Mouse (Mus musculus) forebrain, postnatal 0 days (tissue): ENCODE measurements at regions not wholly inside any gene's neighbourhood (a gene's known extent, or its start where the extent isn't known, plus 50 kb on each side); places are given as distances from the start of the nearest gene placed in this dataset.
A peak's percentile ranks its signal among the peaks of the same experiment; 100 is the strongest.

Experiments used
- ATAC-seq: fragments of 200-750 bp; cut with Nextera tagmentation; 2 replicates; pipeline ENCODE4 v1.8.0; 2017; ENCODE audit warnings: mild to moderate bottlenecking, moderate library complexity
- DNase-seq: peaks from one replicate; pipeline ENCODE4 v3.0.0-alpha.2; 2015
- H3K27ac ChIP-seq: fragments of 300-500 bp; sonication (generic); 2 replicates; pipeline ENCODE4 v1.5.1; 2014; ENCODE audit warnings: low read depth, mild to moderate bottlenecking, antibody characterized with exemption, low read length, moderate library complexity, mixed read lengths
- H3K27me3 ChIP-seq: fragments of 300-500 bp; sonication (generic); 2 replicates; pipeline ENCODE4 v1.6.1; 2014; ENCODE audit warnings: mild to moderate bottlenecking, low read length, mixed read lengths; ENCODE audit not compliant: insufficient read depth
- H3K36me3 ChIP-seq: fragments of 300-500 bp; sonication (generic); 2 replicates; pipeline ENCODE4 v1.6.1; 2014; ENCODE audit warnings: mild to moderate bottlenecking, moderate library complexity; ENCODE audit not compliant: insufficient read depth
- H3K4me1 ChIP-seq: fragments of 300-500 bp; sonication (generic); 2 replicates; pipeline ENCODE4 v1.6.1; 2014; ENCODE audit warnings: antibody characterized with exemption; ENCODE audit not compliant: insufficient read depth
- H3K4me2 ChIP-seq: fragments of 300-500 bp; sonication (generic); 2 replicates; pipeline ENCODE4 v1.6.1; 2014; ENCODE audit warnings: low read depth, mild to moderate bottlenecking, moderate library complexity
- H3K4me3 ChIP-seq: fragments of 300-500 bp; sonication (generic); 2 replicates; pipeline ENCODE4 v1.5.1; 2014; ENCODE audit warnings: low read depth, low read length, mixed read lengths
- H3K9ac ChIP-seq: fragments of 300-500 bp; sonication (generic); 2 replicates; pipeline ENCODE4 v1.6.1; 2014; ENCODE audit warnings: mild to moderate bottlenecking
- H3K9me3 ChIP-seq: fragments of 300-500 bp; sonication (generic); 2 replicates; pipeline ENCODE4 v1.6.1; 2016; ENCODE audit warnings: low read length
- CTCF ChIP-seq: sonication (generic); IDR thresholded peaks from 2 replicates; pipeline ENCODE4 v1.5.1; 2016; ENCODE audit warnings: antibody characterized with exemption, control low read depth, low read depth
- WGBS: fragments of 180-500 bp; shearing (Covaris S2); extraction: QIAGEN DNeasy Blood & Tissue Kit; methylation state at CpG from one replicate; pipeline ENCODE4 v1.1.7; 2014; 5-methylcytosine and 5-hydroxymethylcytosine counted together

GRCm38 (mm10) chr10:60918020-60918419 is 86.6 kb upstream of the Unc5b start:
- Histone ChIP-seq H3K27me3 (no peaks in the 10 kb centered on the region), H3K9ac (no peak overlapping the region), H3K4me2 (no peak overlapping the region), H3K9me3 (no peaks in the 10 kb centered on the region), H3K36me3 (no peaks in the 10 kb centered on the region), H3K4me3 (no peak overlapping the region), H3K27ac (no peak overlapping the region), H3K4me1 (no peaks in the 10 kb centered on the region)
- DNase-seq (no peak), ATAC-seq (no peak)
- 5% methylated on average over 8 of the region's 8 CpGs for WGBS
- no peak for TF ChIP-seq CTCF

GRCm38 (mm10) chr10:60914391-60914790 is 83.0 kb upstream of the Unc5b start:
- Histone ChIP-seq H3K27ac (no peak overlapping the region), H3K9me3 (no peaks in the 10 kb centered on the region), H3K27me3 (no peaks in the 10 kb centered on the region), H3K4me2 (no peak overlapping the region), H3K4me1 (no peaks in the 10 kb centered on the region), H3K36me3 (no peaks in the 10 kb centered on the region), H3K4me3 (no peak overlapping the region), H3K9ac (no peak overlapping the region)
- 45% methylated on average over 7 of the region's 7 CpGs for WGBS
- no peak for TF ChIP-seq CTCF
- no peak for DNase-seq
- no peak for ATAC-seq

- Histone ChIP-seq H3K27me3 (no peaks in the 10 kb centered on the region), H3K4me3 (no peak overlapping the region), H3K27ac (no peak overlapping the region), H3K9me3 (no peaks in the 10 kb centered on the region), H3K4me2 (no peak overlapping the region), H3K36me3 (no peaks in the 10 kb centered on the region), H3K4me1 (no peaks in the 10 kb centered on the region), H3K9ac (no peak overlapping the region)
- ATAC-seq, result peak; percentile 76
- TF ChIP-seq CTCF, result no peak
- DNase-seq, result peak; percentile 58
- 59% methylated on average over 11 of the region's 11 CpGs for WGBS
These were observed 82.1 kb upstream of the Unc5b start for GRCm38 (mm10) chr10:60913456-60913900.

- no peak for TF ChIP-seq CTCF
- Histone ChIP-seq H3K27me3 (no peaks in the 10 kb centered on the region), H3K4me2 (no peak overlapping the region), H3K4me1 (no peaks in the 10 kb centered on the region), H3K9me3 (no peaks in the 10 kb centered on the region), H3K27ac (no peak overlapping the region), H3K36me3 (no peaks in the 10 kb centered on the region), H3K4me3 (no peak overlapping the region), H3K9ac (no peak overlapping the region)
- ATAC-seq (no peak), DNase-seq (no peak)
- WGBS, result 80% methylated on average over 7 of the region's 7 CpGs
These were observed 73.0 kb upstream of the Unc5b start for GRCm38 (mm10) chr10:60904351-60904750.

GRCm38 (mm10) chr10:60900992-60901391 is 69.6 kb upstream of the Unc5b start:
- DNase-seq (no peak), ATAC-seq (no peak)
- TF ChIP-seq CTCF, result no peak
- Histone ChIP-seq H3K9me3 (no peaks in the 10 kb centered on the region), H3K27me3 (no peaks in the 10 kb centered on the region), H3K9ac (no peak overlapping the region), H3K4me3 (no peak overlapping the region), H3K27ac (no peak overlapping the region), H3K4me1 (no peaks in the 10 kb centered on the region), H3K36me3 (no peaks in the 10 kb centered on the region), H3K4me2 (no peak overlapping the region)
- 88% methylated on average over 2 of the region's 2 CpGs for WGBS

- Histone ChIP-seq H3K27me3 (no peaks in the 10 kb centered on the region), H3K9ac (no peak overlapping the region), H3K9me3 (no peaks in the 10 kb centered on the region), H3K36me3 (no peaks in the 10 kb centered on the region), H3K4me2 (peak overlapping the region; percentile 29), H3K27ac (no peak overlapping the region), H3K4me3 (no peak overlapping the region), H3K4me1 (peaks cover 8% of the 10 kb centered on the region)
- no peak for TF ChIP-seq CTCF
- DNase-seq (no peak), ATAC-seq (peak; percentile 78)
- WGBS, result 23% methylated on average over 4 of the region's 4 CpGs
These were observed 62.4 kb upstream of the Unc5b start for GRCm38 (mm10) chr10:60893810-60894147.

GRCm38 (mm10) chr10:60893130-60893809 is 61.9 kb upstream of the Unc5b start:
- 33% methylated on average over 22 of the region's 22 CpGs for WGBS
- Histone ChIP-seq H3K36me3 (no peaks in the 10 kb centered on the region), H3K4me2 (peak overlapping the region; percentile 29), H3K27ac (0 out of 2 replicates have a peak overlapping the region, but pooled peaks have one; percentile 21), H3K9me3 (no peaks in the 10 kb centered on the region), H3K27me3 (no peaks in the 10 kb centered on the region), H3K4me1 (peaks cover 8% of the 10 kb centered on the region), H3K9ac (no peak overlapping the region), H3K4me3 (no peak overlapping the region)
- no peak for TF ChIP-seq CTCF
- peak; percentile 21 for ATAC-seq
- peak; percentile 50 for DNase-seq
